Mouse (Mus musculus) macrophage (primary cell): Measurements from ENCODE around the gene Elac2. TPM values are rescaled to one million over a fixed set of nuclear protein-coding genes. Genes with fewer than 3 reads are reported as not detected.

ENCODE experiments used
- H3K27ac ChIP-seq: fragments of 350-480 bp; formaldehyde crosslinking; 2 replicates; pipeline ENCODE4 v1.9.0; 2021
- H3K36me3 ChIP-seq: fragments of 350-480 bp; formaldehyde crosslinking; 2 replicates; pipeline ENCODE4 v1.9.0; 2021; ENCODE audit errors: inconsistent target
- H3K4me3 ChIP-seq: fragments of 350-480 bp; formaldehyde crosslinking; 2 replicates; pipeline ENCODE4 v1.9.0; 2021; ENCODE audit errors: inconsistent target
- H3K79me2 ChIP-seq: fragments of 350-480 bp; formaldehyde crosslinking; 2 replicates; pipeline ENCODE4 v1.9.0; 2021; ENCODE audit errors: inconsistent target
- WGBS: methylation state at CpG from one replicate; pipeline ENCODE4 v1.1.7; 2026; ENCODE audit warnings: inconsistent platforms; ENCODE audit not compliant: missing documents; 5-methylcytosine and 5-hydroxymethylcytosine counted together
- polyA plus RNA-seq: library from polyadenylated mRNA; stranded (reverse); fragments of 250-400 nt; gene quantifications from 3 replicates; pipeline ENCODE4 v1.2.4, GENCODE M21; 2018; ENCODE audit warnings: inconsistent platforms

The Elac2 gene
- polyA plus RNA-seq, 1 experiment from 2014 or later, result 11.8 TPM

DNA sequence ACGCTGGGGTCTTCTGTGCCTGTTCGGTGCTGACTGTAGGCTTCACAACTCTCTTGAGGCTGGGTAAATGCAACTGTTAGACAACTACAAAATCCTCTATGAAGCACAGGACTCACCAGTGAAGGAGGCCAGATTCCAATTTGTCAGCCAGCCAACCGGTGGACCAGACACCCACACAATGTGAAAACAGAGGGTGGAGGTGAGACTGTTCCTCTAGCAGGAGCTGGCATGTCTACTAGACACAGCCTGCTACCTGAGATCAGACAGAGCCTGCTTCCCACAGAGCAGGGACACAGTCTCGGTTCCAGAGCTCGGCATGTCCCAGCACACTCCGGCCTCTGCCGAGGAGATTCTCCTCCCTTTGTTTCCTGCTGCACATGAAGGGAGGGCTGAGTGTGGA lies 70.3 kb downstream of the Elac2 start:
- WGBS, result 95% methylated on average over 7 of the region's 7 CpGs
- H3K79me2 ChIP-seq, result no peaks in the 10 kb centered on the region
- no peak overlapping the region for H3K27ac ChIP-seq
- no peak overlapping the region for H3K4me3 ChIP-seq
- no peaks in the 10 kb centered on the region for H3K36me3 ChIP-seq

DNA sequence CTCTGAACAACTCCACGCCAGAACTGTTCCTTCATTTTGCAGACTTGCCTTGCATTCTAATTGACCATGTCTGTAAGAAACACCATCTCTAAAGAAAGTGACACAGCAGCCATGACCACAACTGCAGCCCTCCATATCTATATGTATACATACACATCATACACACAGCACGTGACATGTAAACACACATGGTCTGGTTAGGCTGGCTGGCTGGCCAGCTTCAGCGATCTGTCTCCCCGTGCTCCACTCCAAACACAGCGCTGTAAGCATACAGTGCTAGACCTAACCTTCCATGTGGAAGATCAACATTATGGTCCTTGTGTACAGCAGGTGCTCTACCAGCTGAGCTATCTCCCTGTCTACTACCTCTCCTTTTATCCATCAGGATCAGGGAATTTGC lies 72.0 kb downstream of the Elac2 start:
- H3K27ac ChIP-seq, result no peak overlapping the region
- H3K79me2 ChIP-seq, result no peaks in the 10 kb centered on the region
- WGBS, result 94% methylated on average over 5 of the region's 5 CpGs
- H3K4me3 ChIP-seq, result no peak overlapping the region
- no peaks in the 10 kb centered on the region for H3K36me3 ChIP-seq

Other genes with a start within 250 kb of the Elac2 start
- gene 1700086D15Rik, start 180.9 kb downstream of the Elac2 start, polyA plus RNA-seq, result not detected in 3 replicates
- not detected in 3 replicates for gene Arhgap44, start 183.9 kb downstream of the Elac2 start, polyA plus RNA-seq